Mouse (Mus musculus) right cerebral cortex, postnatal 10 days (tissue): ENCODE measurements around the gene Plekhf1.

Source experiments
- DNase-seq, 2 experiments: peaks; one replicate each; pipeline ENCODE4 v3.0.0; 2021; ENCODE audit warnings: low spot score in 2 of 2

Plekhf1 gene

GRCm38 (mm10) chr7:38188281-38189075, 39.3 kb downstream of the Plekhf1 start:
- no peak for DNase-seq

- no peak for DNase-seq
Measured at GRCm38 (mm10) chr7:38187796-38188195, 40.0 kb downstream of the Plekhf1 start.

- no peak for DNase-seq
Measured at GRCm38 (mm10) chr7:38186861-38187260, 41.0 kb downstream of the Plekhf1 start.

GRCm38 (mm10) chr7:38184786-38185185, 43.0 kb downstream of the Plekhf1 start:
- no peak for DNase-seq

- no peak for DNase-seq
Measured at GRCm38 (mm10) chr7:38184418-38184745, 43.4 kb downstream of the Plekhf1 start.

GRCm38 (mm10) chr7:38183709-38184417, 44.0 kb downstream of the Plekhf1 start:
- DNase-seq = peak; percentile 91

DNA sequence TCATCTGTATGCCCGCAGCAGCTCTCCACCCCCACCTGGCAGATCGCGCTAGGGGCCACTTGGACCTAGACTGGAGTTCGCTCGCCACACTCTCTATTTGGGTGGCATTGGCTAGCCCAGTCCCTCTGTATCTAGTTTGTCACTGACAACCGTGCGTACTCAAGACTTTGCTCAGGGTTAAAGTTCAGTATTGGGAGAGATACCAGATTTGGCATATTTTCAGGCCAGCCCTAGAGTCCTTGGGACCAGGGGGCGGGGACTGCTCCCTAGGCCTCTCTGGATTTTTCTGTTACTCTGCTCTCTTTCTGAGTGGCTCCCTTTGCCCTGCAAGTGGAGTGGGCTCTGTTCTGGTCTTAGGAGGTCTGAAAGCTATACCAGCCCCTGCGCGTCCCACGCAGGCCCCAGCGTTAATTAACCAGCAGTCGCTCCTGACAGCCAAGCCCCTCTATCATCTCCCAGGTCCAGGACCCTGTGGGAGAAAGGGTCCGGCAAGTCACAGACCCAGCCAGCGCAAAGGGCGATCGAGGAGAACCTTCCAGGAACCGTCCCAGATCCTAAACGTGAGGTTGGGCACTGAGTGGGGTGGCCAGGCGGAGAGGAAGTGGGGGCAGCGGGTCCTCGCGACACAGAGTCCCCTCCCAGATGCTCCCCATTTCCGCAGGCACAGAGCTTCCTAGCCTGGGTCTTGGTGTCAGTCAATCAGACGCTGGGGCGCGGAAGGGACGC, 44.7 kb downstream of the Plekhf1 start, which contains the start of gene 1600014C10Rik:
TSS of gene 1600014C10Rik (plus strand) at position 256 of the 726 bp plus-strand sequence.
- DNase-seq = peak in 1 of 2 experiments; percentile 42

GRCm38 (mm10) chr7:38182596-38182961, 45.2 kb downstream of the Plekhf1 start:
- peak; percentile 72 to 85 for DNase-seq

- DNase-seq = no peak
Measured at GRCm38 (mm10) chr7:38181366-38181765, 46.5 kb downstream of the Plekhf1 start.

- DNase-seq = no peak
Measured at GRCm38 (mm10) chr7:38179896-38180295, 47.9 kb downstream of the Plekhf1 start.

DNA sequence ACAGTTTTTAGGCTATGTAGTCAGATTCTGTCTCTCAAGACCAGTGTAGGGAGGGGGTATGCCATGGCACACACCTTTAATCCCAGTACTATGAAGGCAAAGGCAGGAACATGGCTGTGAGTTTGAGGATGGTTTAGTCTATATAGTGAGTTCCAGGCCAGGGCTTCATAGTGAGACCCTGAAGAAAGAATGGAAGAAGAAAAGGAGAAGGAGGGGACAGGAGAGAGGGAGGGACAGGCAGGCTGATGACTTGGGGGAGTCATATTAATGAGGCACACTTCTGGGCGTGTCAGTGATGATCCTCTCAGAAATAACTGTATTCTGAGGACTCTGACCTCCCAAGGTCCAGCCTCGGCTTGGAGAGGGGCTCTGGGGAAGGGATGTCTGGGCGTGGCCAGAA, 51.8 kb downstream of the Plekhf1 start:
- DNase-seq = no peak

- DNase-seq = peak; percentile 60 to 72
Measured at GRCm38 (mm10) chr7:38174321-38175148, 53.3 kb downstream of the Plekhf1 start.

DNA sequence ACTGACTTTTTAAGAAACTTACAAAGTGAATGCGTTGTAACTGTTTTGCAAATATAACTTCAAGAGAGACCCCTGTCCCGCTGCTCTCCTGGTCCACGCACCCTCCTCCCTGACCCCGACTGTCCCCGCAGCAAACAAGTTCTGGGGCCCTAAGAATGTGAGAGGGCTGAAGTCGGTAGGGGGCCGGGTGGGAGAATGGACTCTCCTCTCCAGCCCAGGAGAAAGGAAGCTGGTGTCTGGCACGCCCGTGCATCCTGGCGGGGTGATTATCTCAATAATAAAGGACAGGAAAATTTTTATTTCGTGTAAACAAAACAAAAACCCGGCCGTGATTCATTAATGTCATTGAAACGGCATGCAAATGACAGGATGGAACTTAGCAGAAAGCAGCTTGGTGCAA, 53.9 kb downstream of the Plekhf1 start:
- DNase-seq = no peak

DNA sequence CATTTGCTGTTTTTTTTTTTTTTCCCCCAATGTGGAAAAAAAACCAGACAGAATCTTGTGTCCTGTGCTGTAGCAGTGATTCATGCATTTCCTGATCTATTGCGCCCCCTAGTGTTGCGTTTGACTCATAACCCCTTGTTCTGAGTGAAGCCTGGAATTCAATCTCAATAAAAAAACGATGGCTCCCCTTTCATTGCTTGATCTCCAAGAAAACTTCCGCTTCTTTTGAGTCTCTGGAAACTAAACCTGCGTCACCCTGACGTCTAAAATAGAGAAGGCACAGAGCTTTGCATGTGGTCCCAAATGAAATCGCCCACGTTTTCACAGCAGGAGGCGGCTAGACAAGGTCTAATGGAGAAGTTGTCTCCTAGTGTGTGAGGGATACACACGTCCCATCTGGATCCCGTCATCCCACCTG, 60.1 kb downstream of the Plekhf1 start:
- peak; percentile 81 to 83 for DNase-seq
